Mouse (Mus musculus) forebrain, embryonic 11.5 days (tissue): ENCODE measurements around the gene Bscl2. TPM values are rescaled to one million over a fixed set of nuclear protein-coding genes. Genes with fewer than 3 reads are reported as not detected.
A peak's percentile ranks its signal among the peaks of the same experiment; 100 is the strongest.

Source experiments
- ATAC-seq: fragments of 200-750 bp; cut with Nextera tagmentation; replicated peaks from 2 replicates; pipeline ENCODE4 v1.8.0; 2017; ENCODE audit warnings: moderate TSS enrichment; ENCODE audit not compliant: low FRiP score
- DNase-seq: peaks from one replicate; pipeline ENCODE4 v3.0.0-alpha.2; 2017; ENCODE audit warnings: low spot score
- H3K27ac ChIP-seq: fragments of 300-500 bp; sonication (generic); 2 replicates; pipeline ENCODE4 v1.5.1; 2014; ENCODE audit warnings: low read depth, low read length
- H3K27me3 ChIP-seq: fragments of 300-500 bp; sonication (generic); 2 replicates; pipeline ENCODE4 v1.6.1; 2014; ENCODE audit warnings: mild to moderate bottlenecking, low read length, mixed read lengths; ENCODE audit not compliant: control insufficient read depth, insufficient read depth
- H3K36me3 ChIP-seq: fragments of 300-500 bp; sonication (generic); 2 replicates; pipeline ENCODE4 v1.6.1; 2014; ENCODE audit warnings: mild to moderate bottlenecking, low read length, moderate library complexity, mixed read lengths; ENCODE audit not compliant: control insufficient read depth, insufficient read depth
- H3K4me1 ChIP-seq: fragments of 300-500 bp; sonication (generic); replicated peaks from 2 replicates; pipeline ENCODE4 v1.6.1; 2014; ENCODE audit warnings: low read length, mixed read lengths; ENCODE audit not compliant: control insufficient read depth, insufficient read depth
- H3K4me2 ChIP-seq: fragments of 300-500 bp; sonication (generic); 2 replicates; pipeline ENCODE4 v1.6.1; 2014; ENCODE audit warnings: low read depth, mild to moderate bottlenecking, low read length, moderate library complexity, mixed read lengths; ENCODE audit not compliant: severe bottlenecking
- H3K4me3 ChIP-seq: fragments of 300-500 bp; sonication (generic); 2 replicates; pipeline ENCODE4 v1.5.1; 2014; ENCODE audit warnings: low read depth, low read length
- H3K9ac ChIP-seq: fragments of 300-500 bp; sonication (generic); 2 replicates; pipeline ENCODE4 v1.6.1; 2014; ENCODE audit warnings: low read length
- H3K9me3 ChIP-seq: fragments of 300-500 bp; sonication (generic); 2 replicates; pipeline ENCODE4 v1.6.1; 2016; ENCODE audit warnings: low read length, mixed read lengths; ENCODE audit not compliant: control insufficient read depth
- WGBS: fragments of 180-500 bp; shearing (Covaris S2); extraction: QIAGEN DNeasy Blood & Tissue Kit; methylation state at CpG from one replicate; pipeline ENCODE4 v1.1.7; 2014; 5-methylcytosine and 5-hydroxymethylcytosine counted together
- polyA plus RNA-seq: library from polyadenylated mRNA; unstranded; fragments of >200 nt; fragmentation: Nextera tagmentation; extraction: Ambion mirVana; gene quantifications from 2 replicates; pipeline ENCODE4 v1.2.1, GENCODE M21; 2014

The Bscl2 gene
- polyA plus RNA-seq = 55.0 and 56.3 TPM in 2 replicates

- Histone ChIP-seq H3K4me3 (peak within 1 kb of the TSS; percentile 47), H3K4me2 (peak within 1 kb of the TSS; percentile 91), H3K4me1 (peaks cover 16% of the 10 kb centered on the region), H3K9ac (peak within 1 kb of the TSS; percentile 87), H3K36me3 (peaks cover 14% of the 10 kb centered on the region), H3K9me3 (no peaks in the 10 kb centered on the region), H3K27ac (peak within 1 kb of the TSS; percentile 95), H3K27me3 (no peaks in the 10 kb centered on the region)
- peak; percentile 91 for DNase-seq
- ATAC-seq = peak; percentile 85
- 1% methylated on average over 38 of the region's 38 CpGs for WGBS
These were observed at the start of gene Bscl2 for GRCm38 (mm10) chr19:8837251-8837791. Bscl2 (plus strand) TSS chr19:8837467.

GRCm38 (mm10) chr19:8788521-8788920 lies 48.7 kb upstream of the Bscl2 start:
- 18% methylated on average over 3 of the region's 3 CpGs for WGBS
- Histone ChIP-seq H3K9me3 (no peaks in the 10 kb centered on the region), H3K27me3 (no peaks in the 10 kb centered on the region), H3K4me1 (no peaks in the 10 kb centered on the region), H3K36me3 (peaks cover 8% of the 10 kb centered on the region; the same call in 1 of the 2 replicates), H3K4me2 (no peak overlapping the region), H3K4me3 (no peak overlapping the region), H3K27ac (no peak overlapping the region), H3K9ac (no peak overlapping the region)
- DNase-seq (no peak), ATAC-seq (no peak)

- Histone ChIP-seq H3K27ac (no peak overlapping the region), H3K4me1 (no peaks in the 10 kb centered on the region), H3K9me3 (no peaks in the 10 kb centered on the region), H3K4me3 (no peak overlapping the region), H3K9ac (no peak overlapping the region), H3K36me3 (peaks cover 13% of the 10 kb centered on the region; the same call in 1 of the 2 replicates), H3K27me3 (no peaks in the 10 kb centered on the region), H3K4me2 (no peak overlapping the region)
- DNase-seq = no peak
- ATAC-seq = no peak
- WGBS = 65% methylated on average over 1 of the region's 1 CpGs
These were observed 48.1 kb upstream of the Bscl2 start for GRCm38 (mm10) chr19:8789171-8789570.

GRCm38 (mm10) chr19:8790171-8790570 lies 47.1 kb upstream of the Bscl2 start:
- Histone ChIP-seq H3K4me2 (no peak overlapping the region), H3K4me1 (no peaks in the 10 kb centered on the region), H3K36me3 (peaks cover 15% of the 10 kb centered on the region; the same call in 1 of the 2 replicates), H3K9ac (no peak overlapping the region), H3K4me3 (no peak overlapping the region), H3K27ac (no peak overlapping the region), H3K27me3 (no peaks in the 10 kb centered on the region), H3K9me3 (no peaks in the 10 kb centered on the region)
- WGBS = 85% methylated on average over 7 of the region's 7 CpGs
- no peak for DNase-seq
- ATAC-seq = no peak

GRCm38 (mm10) chr19:8798264-8798946 lies 38.9 kb upstream of the Bscl2 start, which contains the start of gene Polr2g:
Polr2g (minus strand) TSS chr19:8798577.
- Histone ChIP-seq H3K27ac (0 out of 2 replicates have a peak within 1 kb of the TSS, but pooled peaks have one; percentile 31), H3K4me1 (peaks cover 8% of the 10 kb centered on the region), H3K4me3 (peak within 1 kb of the TSS; percentile 78), H3K9ac (peak within 1 kb of the TSS; percentile 81), H3K4me2 (peak within 1 kb of the TSS; percentile 69), H3K27me3 (no peaks in the 10 kb centered on the region), H3K36me3 (peaks cover 8% of the 10 kb centered on the region; the same call in 1 of the 2 replicates), H3K9me3 (no peaks in the 10 kb centered on the region)
- DNase-seq (peak; percentile 90), ATAC-seq (peak; percentile 75)
- WGBS = 2% methylated on average over 25 of the region's 25 CpGs

- DNase-seq = no peak
- H3K4me1 ChIP-seq = peaks cover 8% of the 10 kb centered on the region
- H3K9me3 ChIP-seq = no peaks in the 10 kb centered on the region
- no peak for ATAC-seq
- H3K27me3 ChIP-seq = no peaks in the 10 kb centered on the region
- peaks cover 4% of the 10 kb centered on the region; the same call in 1 of the 2 replicates for H3K36me3 ChIP-seq
- peak overlapping the region; percentile 69 for H3K4me2 ChIP-seq
- no peak overlapping the region for H3K9ac ChIP-seq
- peak overlapping the region; percentile 78; the same call in 1 of the 2 replicates for H3K4me3 ChIP-seq
- no peak overlapping the region for H3K27ac ChIP-seq
These were observed 38.3 kb upstream of the Bscl2 start for GRCm38 (mm10) chr19:8798947-8799315.

GRCm38 (mm10) chr19:8802130-8802821 lies 35.0 kb upstream of the Bscl2 start, which contains the start of gene Zbtb3:
Zbtb3 (plus strand) TSS chr19:8802555.
- Histone ChIP-seq H3K9me3 (no peaks in the 10 kb centered on the region), H3K4me3 (peak within 1 kb of the TSS; percentile 55), H3K27me3 (no peaks in the 10 kb centered on the region), H3K9ac (peak within 1 kb of the TSS; percentile 60), H3K4me2 (peak within 1 kb of the TSS; percentile 65), H3K27ac (peak within 1 kb of the TSS; percentile 79), H3K36me3 (no peaks in the 10 kb centered on the region; the same call in 1 of the 2 replicates), H3K4me1 (peaks cover 8% of the 10 kb centered on the region)
- ATAC-seq (peak; percentile 98), DNase-seq (peak; percentile 95)
- WGBS = under 1% methylated on average over 30 of the region's 30 CpGs

GRCm38 (mm10) chr19:8803204-8803780 lies 34.0 kb upstream of the Bscl2 start:
- no peak overlapping the region for H3K4me3 ChIP-seq
- H3K4me2 ChIP-seq = peak overlapping the region; percentile 52; the same call in 1 of the 2 replicates

More at GRCm38 (mm10) chr19:8803204-8803780, 34.0 kb upstream of the Bscl2 start:
- ATAC-seq = no peak
- Histone ChIP-seq H3K9me3 (no peaks in the 10 kb centered on the region), H3K27me3 (no peaks in the 10 kb centered on the region), H3K4me1 (peaks cover 8% of the 10 kb centered on the region), H3K27ac (no peak overlapping the region; the same call in 1 of the 2 replicates), H3K36me3 (no peaks in the 10 kb centered on the region; the same call in 1 of the 2 replicates), H3K9ac (peak overlapping the region; percentile 60; the same call in 1 of the 2 replicates)
- no peak for DNase-seq
- 95% methylated on average over 9 of the region's 9 CpGs for WGBS
